Mouse (Mus musculus): ENCODE results near the gene Emid1.
"Not testable (repeated sequence)": the region's sequence is repeated elsewhere in the genome, so short reads cannot be mapped to it uniquely, and the experiment has no call there.

The Emid1 gene

GRCm38 (mm10) chr11:5102384-5102783 lies 49.7 kb downstream of the Emid1 start:
- DNase-seq (ENCODE audit: low spot score) = no peak

DNA sequence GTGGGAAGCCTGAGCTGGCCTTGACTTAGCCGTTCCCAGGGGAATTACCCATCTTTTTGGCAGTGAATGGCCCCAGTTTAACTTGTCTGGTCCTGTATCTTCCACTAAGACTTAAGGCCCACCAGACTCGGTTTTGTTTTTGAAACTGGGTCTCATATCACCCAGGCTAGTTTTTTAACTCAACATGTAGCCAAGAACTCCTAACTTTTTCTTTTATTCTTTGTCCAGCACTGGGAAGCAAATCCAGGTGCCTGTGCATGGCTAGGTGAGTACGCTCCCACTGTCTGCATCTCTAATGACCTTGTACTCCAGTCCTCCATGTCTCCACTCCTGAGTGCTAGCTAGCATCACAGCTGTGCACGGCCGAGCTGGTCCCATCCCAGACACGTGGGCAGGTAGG lies 50.4 kb downstream of the Emid1 start:
- no peak for DNase-seq (ENCODE audit: low spot score)

GRCm38 (mm10) chr11:5100801-5101200 lies 51.3 kb downstream of the Emid1 start:
- DNase-seq (ENCODE audit: low spot score) = no peak

DNA sequence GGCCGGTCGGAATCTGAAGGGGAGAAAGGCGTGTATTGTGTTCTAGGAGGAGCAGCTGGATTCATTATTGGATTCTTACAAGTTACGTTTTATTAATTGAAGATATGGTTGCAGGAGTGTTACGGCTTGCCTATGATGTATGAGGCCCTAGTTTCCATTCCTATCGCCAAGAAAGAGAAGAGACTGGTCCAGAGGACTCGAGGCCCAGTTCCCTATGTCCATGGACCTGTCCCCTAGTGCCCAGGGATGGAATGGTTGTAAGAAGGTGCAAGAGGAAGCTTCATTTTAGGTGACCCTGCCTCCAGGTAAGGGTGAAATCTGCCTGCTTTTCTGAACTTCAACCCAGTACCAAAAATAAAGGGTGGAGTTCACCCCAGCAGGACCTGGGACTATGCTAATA lies 51.8 kb downstream of the Emid1 start:
- no peak for DNase-seq (ENCODE audit: low spot score)

- DNase-seq (ENCODE audit: low spot score) = peak; percentile 82
Observed at GRCm38 (mm10) chr11:5099576-5100183, 52.4 kb downstream of the Emid1 start.

DNA sequence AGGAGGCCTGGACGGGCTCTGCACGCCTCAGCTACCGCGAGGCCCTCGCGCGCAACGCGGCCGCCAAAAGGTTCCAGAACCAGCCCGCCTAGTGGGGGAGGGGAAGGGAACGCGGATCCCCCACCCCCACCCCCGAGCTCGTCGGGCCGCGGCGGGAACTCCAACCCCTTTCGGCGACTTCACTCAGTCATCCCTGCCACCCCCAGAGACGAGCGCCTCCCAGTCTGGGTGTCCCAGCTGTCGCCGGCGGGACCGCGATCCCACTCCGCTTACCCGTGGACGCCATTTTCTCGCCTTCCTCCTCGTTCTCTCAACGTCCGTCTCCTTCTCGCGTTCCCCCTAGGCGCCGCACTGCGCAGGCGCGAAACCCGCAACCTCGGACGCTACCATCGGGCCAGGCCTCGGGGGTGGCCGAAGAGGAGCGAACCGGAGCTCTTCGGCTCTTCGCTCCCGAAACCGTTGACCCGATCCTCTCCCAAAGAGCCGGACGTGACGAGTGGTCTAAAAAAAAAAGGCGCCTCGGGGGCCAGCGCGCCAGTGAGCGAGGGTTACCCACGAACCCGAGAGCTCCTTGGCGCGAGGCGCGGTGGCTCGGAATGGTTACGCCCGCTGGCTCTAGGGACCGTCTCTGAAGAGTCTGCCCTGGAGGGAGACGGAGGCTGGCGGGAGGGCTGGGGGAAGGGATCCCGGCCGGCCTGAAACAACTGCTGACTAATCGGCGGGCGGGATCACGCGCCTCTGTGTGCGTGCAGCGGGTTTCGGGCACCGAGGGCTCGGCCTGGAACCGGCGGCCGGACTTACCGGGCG lies 53.1 kb downstream of the Emid1 start, which contains the start of the genes Rhbdd3 and Ewsr1:
Rhbdd3 (plus strand) TSS at position 191 of the 807 bp plus-strand sequence.
Ewsr1 (minus strand) TSS at position 531 of the 807 bp plus-strand sequence.
- peak; percentile 91 for DNase-seq (ENCODE audit: low spot score)

GRCm38 (mm10) chr11:5098035-5098735 lies 53.9 kb downstream of the Emid1 start:
- no peak for DNase-seq (ENCODE audit: low spot score)

DNA sequence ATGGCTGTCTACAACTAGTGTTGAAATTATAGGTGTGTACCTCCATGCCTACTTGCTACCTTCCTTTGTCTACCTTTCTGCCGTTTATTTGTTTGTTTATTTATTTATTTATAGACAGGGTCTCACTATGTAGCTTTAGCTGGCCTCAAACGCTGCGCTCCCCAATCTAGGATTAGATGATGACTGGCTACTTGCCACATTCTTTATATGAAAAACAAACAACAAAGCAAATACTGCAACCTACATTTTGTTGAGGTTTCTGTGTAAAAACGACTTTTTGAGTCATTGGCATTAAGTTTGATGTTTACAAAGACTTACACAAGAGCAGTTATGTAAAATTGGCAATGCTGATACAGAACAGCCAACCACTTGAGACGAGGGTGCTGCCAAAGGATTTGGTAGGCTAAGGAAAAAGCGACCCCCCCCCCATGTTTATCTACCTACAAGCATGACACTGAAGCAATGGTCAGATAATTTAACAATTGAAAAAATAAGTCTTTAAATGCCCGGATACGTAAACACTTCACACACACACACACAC lies 55.5 kb downstream of the Emid1 start:
- no peak for DNase-seq (ENCODE audit: low spot score)

DNA sequence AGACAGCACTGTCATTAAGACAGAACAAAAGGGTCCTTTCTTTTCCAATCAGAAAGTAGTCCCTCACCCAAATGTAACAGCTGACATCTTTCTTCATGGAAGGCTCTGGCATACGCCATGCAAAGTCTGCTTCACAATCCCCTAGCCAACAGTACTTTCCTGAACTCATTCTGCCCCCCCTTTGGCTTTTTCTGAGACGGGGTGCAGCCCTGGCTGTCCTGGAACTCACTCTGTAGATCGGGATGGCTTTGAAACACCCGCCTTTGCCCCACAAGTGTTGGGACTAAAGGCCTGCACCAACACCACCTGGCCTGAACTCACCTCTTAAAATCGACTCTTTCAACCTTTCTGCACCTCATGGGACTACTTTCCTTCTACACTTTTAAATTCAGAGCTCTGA lies 56.2 kb downstream of the Emid1 start:
- DNase-seq (ENCODE audit: low spot score) = no peak

DNA sequence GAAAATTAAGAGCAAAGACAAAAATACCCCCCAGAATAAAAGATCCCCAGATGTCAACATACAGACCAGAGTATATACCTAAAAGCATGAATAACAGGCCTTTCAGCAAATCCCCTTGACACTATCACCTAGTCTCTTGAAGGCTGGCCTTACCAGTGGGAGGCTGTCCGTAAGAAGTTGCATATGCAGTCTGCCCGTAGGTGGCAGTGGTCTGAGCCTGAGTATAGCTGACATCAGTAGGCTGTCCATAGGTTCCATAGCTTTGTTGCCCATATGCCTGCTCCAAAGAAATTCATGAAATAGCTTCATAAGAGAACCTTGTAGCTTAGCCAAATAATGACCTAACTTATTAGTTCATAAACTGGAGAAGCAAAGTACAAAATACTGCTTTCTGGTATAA lies 60.4 kb downstream of the Emid1 start:
- no peak for DNase-seq (ENCODE audit: low spot score)

GRCm38 (mm10) chr11:5089147-5089546 lies 62.9 kb downstream of the Emid1 start:
- no peak for DNase-seq (ENCODE audit: low spot score)

GRCm38 (mm10) chr11:5076843-5077242 lies 75.2 kb downstream of the Emid1 start:
- DNase-seq (ENCODE audit: low spot score) = not testable (repeated sequence)

DNA sequence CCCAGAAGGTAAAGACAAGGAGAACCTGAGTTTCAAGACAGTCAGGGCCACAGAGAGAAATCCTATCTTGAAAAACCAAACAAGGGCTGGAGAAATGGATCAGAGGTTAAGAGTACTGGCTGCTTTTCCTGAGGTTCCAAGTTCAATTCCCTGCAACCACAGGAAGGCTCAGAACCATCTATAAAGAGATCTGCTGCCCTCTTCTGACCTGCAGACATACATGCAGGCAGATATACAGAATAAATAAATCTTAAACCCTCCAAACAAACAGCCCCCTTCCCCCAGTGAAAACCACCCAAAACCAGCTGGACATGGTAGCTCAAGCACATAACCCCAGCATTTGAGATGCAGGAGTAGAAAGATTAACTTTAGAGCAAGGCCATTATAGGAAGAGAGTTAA lies 76.3 kb downstream of the Emid1 start:
- no peak for DNase-seq (ENCODE audit: low spot score)

DNA sequence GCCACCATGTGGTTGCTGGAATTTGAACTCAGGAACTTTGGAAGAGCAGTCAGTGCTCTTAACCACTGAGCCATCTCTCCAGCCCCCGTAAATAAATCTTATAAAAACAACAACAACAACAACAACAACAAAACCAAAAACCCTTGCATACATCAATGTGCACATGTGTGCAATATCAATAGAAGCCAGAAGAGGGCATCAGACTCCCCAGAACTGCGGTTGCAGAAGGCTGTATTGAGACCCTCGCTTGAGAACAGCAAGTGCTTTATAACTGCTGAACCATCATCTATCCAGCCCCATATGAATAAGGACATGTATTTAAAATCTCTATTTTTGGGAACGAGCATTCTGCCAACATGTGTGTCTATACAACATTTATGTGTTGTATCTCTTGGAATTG lies 77.2 kb downstream of the Emid1 start:
- DNase-seq (ENCODE audit: low spot score) = no peak

- no peak for DNase-seq (ENCODE audit: low spot score)
Observed at GRCm38 (mm10) chr11:5068126-5068971, 83.7 kb downstream of the Emid1 start.

DNA sequence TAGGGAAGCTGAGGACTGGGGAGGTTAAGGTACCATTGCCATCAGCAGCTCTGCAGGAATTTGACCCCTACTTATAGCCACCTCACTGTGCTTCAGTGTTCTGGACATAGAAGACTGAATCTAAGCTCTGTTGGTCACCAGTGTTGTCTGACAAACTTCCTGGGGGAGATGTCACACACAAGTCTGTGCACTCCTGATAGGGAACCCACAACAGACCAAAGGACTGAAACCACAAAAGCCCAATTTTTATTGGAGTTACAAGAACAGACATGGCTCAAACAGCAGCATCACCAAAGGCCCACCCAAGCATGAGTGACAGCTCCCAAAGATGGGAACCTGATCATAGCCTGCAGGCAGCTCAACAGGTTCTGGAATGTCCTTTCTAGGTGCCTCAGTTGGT lies 85.0 kb downstream of the Emid1 start:
- no peak for DNase-seq (ENCODE audit: low spot score)

DNA sequence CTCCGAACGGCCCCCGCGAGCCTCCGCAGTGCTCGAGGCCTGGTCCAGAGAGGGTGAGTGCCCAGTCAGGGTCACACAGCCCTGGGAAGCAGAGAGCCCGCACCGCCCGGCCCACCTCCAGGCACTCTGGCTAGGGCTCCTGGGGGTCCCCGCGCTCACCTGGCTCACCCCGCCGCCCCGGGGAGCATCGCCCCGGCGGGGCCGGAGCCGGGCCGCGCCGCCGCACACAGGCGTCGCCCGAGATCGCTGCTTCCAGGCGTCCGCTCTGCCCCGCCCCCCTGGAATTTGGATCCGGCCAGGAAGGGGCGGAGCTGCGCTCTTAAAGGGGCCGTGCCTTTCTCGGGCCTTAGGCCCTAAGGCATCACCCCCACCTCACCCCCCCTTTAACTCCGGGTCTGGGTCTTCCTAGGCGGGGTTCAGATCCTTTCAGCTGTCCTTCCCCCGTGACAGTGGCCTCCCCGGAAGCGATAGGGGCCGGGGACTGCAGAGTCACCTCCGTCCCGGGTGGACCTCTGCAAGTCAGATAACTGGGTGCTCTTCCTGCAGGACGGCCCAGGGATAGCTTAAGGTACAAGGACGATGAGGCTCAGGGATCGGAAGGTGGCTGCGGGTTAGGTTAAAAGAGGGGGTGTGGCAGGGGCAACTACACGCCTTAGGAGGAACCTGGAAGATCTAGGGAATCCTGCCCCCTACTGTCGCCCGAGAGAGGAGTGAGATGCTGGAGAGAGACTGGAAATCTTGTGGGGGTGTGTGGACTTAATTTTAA lies 86.8 kb downstream of the Emid1 start, which contains the start of gene Gas2l1:
Gas2l1 (minus strand) TSS at position 272 of the 766 bp plus-strand sequence.
- peak; percentile 83 for DNase-seq (ENCODE audit: low spot score)

DNA sequence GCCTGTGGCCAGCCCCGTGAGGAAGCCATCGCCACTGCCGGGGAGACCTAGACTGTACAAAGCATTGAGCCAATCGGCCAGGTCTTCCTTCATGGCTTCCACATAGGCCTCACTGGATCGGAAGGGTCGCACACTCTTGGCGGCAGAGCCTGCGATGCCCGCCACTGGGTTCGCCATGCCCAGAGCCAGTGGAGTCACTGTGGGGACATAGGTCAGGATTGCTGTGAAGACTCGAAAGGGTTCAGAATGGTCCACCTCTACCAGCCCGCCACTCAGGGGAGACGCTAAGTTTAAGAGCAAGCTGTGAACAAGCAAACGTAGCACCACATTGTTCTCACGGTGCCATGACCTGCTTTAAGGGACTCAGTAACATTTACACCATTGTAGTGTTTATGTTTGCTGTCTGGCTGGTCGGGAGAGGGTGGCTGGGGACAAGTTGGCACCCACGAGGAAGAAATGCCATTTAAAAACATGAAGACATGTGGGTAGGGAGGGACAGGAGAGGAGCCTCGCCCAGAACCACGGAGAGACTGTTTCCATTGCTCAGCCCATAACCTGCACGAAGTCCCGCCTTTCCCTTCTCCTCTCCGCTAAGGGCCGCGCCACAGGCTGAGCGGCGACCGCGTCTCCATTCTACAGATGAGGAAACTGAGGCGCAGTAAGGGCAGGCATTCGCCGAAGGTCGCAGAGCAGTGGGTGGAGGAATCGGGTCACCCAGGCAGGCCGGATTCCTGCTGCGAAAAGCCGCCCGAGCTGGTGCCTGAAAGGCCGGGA lies 87.6 kb downstream of the Emid1 start:
- no peak for DNase-seq (ENCODE audit: low spot score)

GRCm38 (mm10) chr11:5063561-5064281 lies 88.3 kb downstream of the Emid1 start:
- DNase-seq (ENCODE audit: low spot score) = no peak
